In genomic region chr2:166492421-166492820, GRCm38 (mm10) we compare ENCODE assay signal across 20 mouse cellular contexts.
DNase-seq lines count a peak whose midpoint lies in the region; ATAC-seq and TF ChIP-seq lines count a peak whose summit lies in the region.
"Had no signal": no experiment of that assay in that cellular context is flagged by ENCODE, and none has a peak within 500 bp of the region (broad histone marks: within the 10 kb centered on the region; RNA-seq: fewer than 3 reads in every experiment).

No protein-coding gene starts in this region.

- WGBS in forebrain, embryonic 10.5 days: 87% methylated on average over 12 of the region's 12 CpGs
- 83% methylated on average over 12 of the region's 12 CpGs for WGBS in forebrain, embryonic 13.5 days
- WGBS in limb, embryonic 10.5 days: 72% methylated on average over 12 of the region's 12 CpGs
- WGBS in lung, adult 2 months: 52% methylated on average over 12 of the region's 12 CpGs

- no peak for ATAC-seq in forebrain, embryonic 13.5 days
- no peak for ATAC-seq in cerebellum, adult (ENCODE audit: insufficient number of reproducible peaks, low FRiP score, low TSS enrichment)
- ATAC-seq: forebrain, embryonic 15.5 days had no signal

- H3K4me1 ChIP-seq in forebrain, embryonic 10.5 days: peaks cover 73% of the 10 kb centered on the region
- peaks cover 27% of the 10 kb centered on the region for H3K4me1 ChIP-seq in forebrain, embryonic 13.5 days
- peaks cover 70% of the 10 kb centered on the region for H3K4me1 ChIP-seq in limb, embryonic 10.5 days
- no peaks in the 10 kb centered on the region for H3K4me1 ChIP-seq in lung, adult 2 months (ENCODE audit: control insufficient read depth, insufficient read depth, low read length)

- no peaks in the 10 kb centered on the region for H3K9me3 ChIP-seq in forebrain, embryonic 10.5 days
- no peaks in the 10 kb centered on the region for H3K9me3 ChIP-seq in forebrain, embryonic 13.5 days (replicated peaks)
- no peaks in the 10 kb centered on the region for H3K9me3 ChIP-seq in limb, embryonic 10.5 days (replicated peaks)
- H3K9me3 ChIP-seq: forebrain, embryonic 15.5 days; limb, embryonic 13.5 days; megakaryocyte, embryonic 14.5 days had no signal

- H3K4me3 ChIP-seq in forebrain, embryonic 10.5 days: no peak overlapping the region
- no peak overlapping the region for H3K4me3 ChIP-seq in forebrain, embryonic 13.5 days
- H3K4me3 ChIP-seq in limb, embryonic 10.5 days: no peak overlapping the region
- no peak overlapping the region for H3K4me3 ChIP-seq in lung, adult 2 months (replicated peaks; ENCODE audit: extremely low read depth, low read depth, low read length)
- H3K4me3 ChIP-seq: forebrain, embryonic 15.5 days; heart, adult 2 months; heart, embryonic 12.5 days; limb, embryonic 13.5 days; megakaryocyte, embryonic 14.5 days had no signal

- no peaks in the 10 kb centered on the region for H3K36me3 ChIP-seq in forebrain, embryonic 10.5 days (replicated peaks)
- H3K36me3 ChIP-seq in forebrain, embryonic 13.5 days (ENCODE audit: poor library complexity, severe bottlenecking): no peaks in the 10 kb centered on the region
- no peaks in the 10 kb centered on the region for H3K36me3 ChIP-seq in limb, embryonic 10.5 days
- H3K36me3 ChIP-seq: forebrain, embryonic 15.5 days; heart, embryonic 12.5 days; limb, embryonic 13.5 days had no signal

- no peak overlapping the region for H3K9ac ChIP-seq in forebrain, embryonic 13.5 days
- H3K9ac ChIP-seq: forebrain, embryonic 15.5 days; heart, embryonic 12.5 days; hindbrain, embryonic 14.5 days; limb, embryonic 13.5 days had no signal

- H3K27me3 ChIP-seq in forebrain, embryonic 10.5 days (ENCODE audit: poor library complexity, severe bottlenecking): no peaks in the 10 kb centered on the region
- no peaks in the 10 kb centered on the region for H3K27me3 ChIP-seq in forebrain, embryonic 13.5 days
- no peaks in the 10 kb centered on the region for H3K27me3 ChIP-seq in limb, embryonic 10.5 days (ENCODE audit: low read depth, poor library complexity, severe bottlenecking)
- H3K27me3 ChIP-seq: forebrain, embryonic 15.5 days; heart, embryonic 12.5 days; limb, embryonic 13.5 days had no signal

- H3K4me2 ChIP-seq in forebrain, embryonic 13.5 days: no peak overlapping the region
- H3K4me2 ChIP-seq: forebrain, embryonic 15.5 days; heart, embryonic 12.5 days; hindbrain, embryonic 14.5 days; limb, embryonic 13.5 days; liver, embryonic 11.5 days had no signal

- TF ChIP-seq CTCF in lung, adult 2 months (IDR thresholded peaks at IDR 0.05; ENCODE audit: insufficient read depth, low read length): no peak

- H3K27ac ChIP-seq in forebrain, embryonic 10.5 days: peak overlapping the region; percentile 75
- no peak overlapping the region for H3K27ac ChIP-seq in forebrain, embryonic 13.5 days
- H3K27ac ChIP-seq in limb, embryonic 10.5 days: peak overlapping the region; percentile 79; the same call in 1 of the 2 replicates
- H3K27ac ChIP-seq: forebrain, embryonic 15.5 days; heart, adult 2 months; hindbrain, embryonic 14.5 days; limb, embryonic 13.5 days had no signal

- no peak for TF ChIP-seq POLR2A in lung, adult 2 months (IDR thresholded peaks at IDR 0.05; ENCODE audit: borderline replicate concordance, extremely low read depth, low read depth, low read length)

- DNase-seq in forebrain, embryonic 10.5 days (ENCODE audit: extremely low spot score, low spot score): no peak
- DNase-seq in kidney, postnatal 14 days: peak; percentile 19
- DNase-seq in kidney, adult 8-10 months: no peak
- DNase-seq in adrenal gland, postnatal 36 days: peak; percentile 12 to 29
- DNase-seq in limb, embryonic 10.5 days (ENCODE audit: low spot score): no peak
- DNase-seq in lung, adult 2 months: no peak
- DNase-seq: cerebellum, adult 2 months; cerebellum, postnatal 14 days; heart, adult 2 months; kidney, postnatal 10 days; midbrain, embryonic 14.5 days; thymus, postnatal 4 days had no signal

Comparison
In these comparisons a context has a peak if more than half of its experiments do, and no peak if none do; other contexts are left out.
1. DNase-seq: peak in kidney, postnatal 14 days (single experiment) and adrenal gland, postnatal 36 days (2 of 2); none in forebrain, embryonic 10.5 days (single experiment), kidney, adult 8-10 months (0 of 2), limb, embryonic 10.5 days (single experiment) and lung, adult 2 months (single experiment).